Mouse (Mus musculus) kidney, postnatal 36 days (tissue): ENCODE measurements around the gene Tmem39b.
A peak's percentile ranks its signal among the peaks of the same experiment; 100 is the strongest.
"Not testable (repeated sequence)": the region's sequence is repeated elsewhere in the genome, so short reads cannot be mapped to it uniquely, and the experiment has no call there.

Experiments used
- DNase-seq, 2 experiments: peaks; one replicate each; pipeline ENCODE4 v3.0.0; 2021 to 2022; ENCODE audit warnings: mixed read lengths in 2 of 2

Tmem39b gene

GRCm38 (mm10) chr4:129696158-129696985, at the start of gene Tmem39b:
Tmem39b (minus strand) TSS chr4:129696838.
- DNase-seq = peak; percentile 94 to 95

GRCm38 (mm10) chr4:129746106-129746505, 49.5 kb upstream of the Tmem39b start:
- DNase-seq = no peak

- DNase-seq = no peak
These were observed 46.9 kb upstream of the Tmem39b start for GRCm38 (mm10) chr4:129743494-129743893.

- no peak for DNase-seq
These were observed 46.4 kb upstream of the Tmem39b start for GRCm38 (mm10) chr4:129743010-129743390.

GRCm38 (mm10) chr4:129742232-129743009, 45.8 kb upstream of the Tmem39b start, which contains the start of gene Khdrbs1:
Khdrbs1 (minus strand) TSS chr4:129742303.
- peak; percentile 97 to 99 for DNase-seq

GRCm38 (mm10) chr4:129741974-129742231, 45.3 kb upstream of the Tmem39b start:
- DNase-seq = no peak

- DNase-seq = peak; percentile 28 to 71
These were observed 44.8 kb upstream of the Tmem39b start for GRCm38 (mm10) chr4:129741251-129741973.

- DNase-seq = no peak
These were observed 42.5 kb upstream of the Tmem39b start for GRCm38 (mm10) chr4:129739111-129739645.

- DNase-seq = no peak
These were observed 39.5 kb upstream of the Tmem39b start for GRCm38 (mm10) chr4:129736173-129736572.

GRCm38 (mm10) chr4:129735485-129735884, 38.8 kb upstream of the Tmem39b start:
- DNase-seq = not testable (repeated sequence)

GRCm38 (mm10) chr4:129731423-129731822, 34.8 kb upstream of the Tmem39b start:
- no peak for DNase-seq

- no peak for DNase-seq
These were observed 19.7 kb upstream of the Tmem39b start for GRCm38 (mm10) chr4:129716310-129716709.

- no peak for DNase-seq
These were observed 13.0 kb upstream of the Tmem39b start for GRCm38 (mm10) chr4:129709486-129710129.

GRCm38 (mm10) chr4:129706750-129707149, 10.1 kb upstream of the Tmem39b start:
- DNase-seq = no peak

GRCm38 (mm10) chr4:129702454-129702853, 5.8 kb upstream of the Tmem39b start:
- DNase-seq = peak; percentile 19 to 35

GRCm38 (mm10) chr4:129701503-129702377, 5.1 kb upstream of the Tmem39b start:
- DNase-seq = peak; percentile 89 to 93

GRCm38 (mm10) chr4:129700661-129701060, 4.0 kb upstream of the Tmem39b start:
- not testable (repeated sequence) for DNase-seq

- no peak for DNase-seq
These were observed 3.6 kb upstream of the Tmem39b start for GRCm38 (mm10) chr4:129700216-129700615.

GRCm38 (mm10) chr4:129697191-129697590, 553 bp upstream of the Tmem39b start:
- no peak for DNase-seq

GRCm38 (mm10) chr4:129695815-129696157, 852 bp downstream of the Tmem39b start:
- no peak for DNase-seq

GRCm38 (mm10) chr4:129684531-129684930, 12.1 kb downstream of the Tmem39b start:
- DNase-seq = peak; percentile 46 to 73
